Mouse (Mus musculus) heart, embryonic 15.5 days (tissue): ENCODE measurements around the gene Olfr524. TPM values are rescaled to one million over a fixed set of nuclear protein-coding genes. Genes with fewer than 3 reads are reported as not detected.

Experiments used
- ATAC-seq: fragments of 200-750 bp; cut with Nextera tagmentation; replicated peaks from 2 replicates; pipeline ENCODE4 v1.8.0; 2017; ENCODE audit warnings: low read depth, moderate TSS enrichment; ENCODE audit not compliant: insufficient number of reproducible peaks, insufficient read depth, low FRiP score
- H3K27ac ChIP-seq: fragments of 300-500 bp; sonication (generic); 2 replicates; pipeline ENCODE4 v1.5.1; 2015; ENCODE audit warnings: mild to moderate bottlenecking, inconsistent platforms
- H3K27me3 ChIP-seq: fragments of 300-500 bp; sonication (generic); 2 replicates; pipeline ENCODE4 v1.6.1; 2015; ENCODE audit warnings: inconsistent platforms
- H3K36me3 ChIP-seq: fragments of 300-500 bp; sonication (generic); 2 replicates; pipeline ENCODE4 v1.6.1; 2015; ENCODE audit warnings: mild to moderate bottlenecking, inconsistent platforms
- H3K4me1 ChIP-seq: fragments of 300-500 bp; sonication (generic); replicated peaks from 2 replicates; pipeline ENCODE4 v1.6.1; 2015; ENCODE audit warnings: inconsistent platforms
- H3K4me2 ChIP-seq: fragments of 300-500 bp; sonication (generic); 2 replicates; pipeline ENCODE4 v1.6.1; 2015; ENCODE audit warnings: inconsistent platforms, mild to moderate bottlenecking, moderate library complexity
- H3K4me3 ChIP-seq: fragments of 300-500 bp; sonication (generic); 2 replicates; pipeline ENCODE4 v1.5.1; 2015; ENCODE audit warnings: mild to moderate bottlenecking, inconsistent platforms
- H3K9ac ChIP-seq: fragments of 300-500 bp; sonication (generic); 2 replicates; pipeline ENCODE4 v1.6.1; 2015; ENCODE audit warnings: mild to moderate bottlenecking, inconsistent platforms
- H3K9me3 ChIP-seq: fragments of 300-500 bp; sonication (generic); replicated peaks from 2 replicates; pipeline ENCODE4 v1.6.1; 2016; ENCODE audit warnings: inconsistent platforms
- WGBS: fragments of 180-500 bp; shearing (Covaris S2); methylation state at CpG from one replicate; pipeline ENCODE4 v1.1.7; 2015; ENCODE audit warnings: mixed read lengths; 5-methylcytosine and 5-hydroxymethylcytosine counted together
- polyA plus RNA-seq: library from polyadenylated mRNA; unstranded; fragments of >200 nt; fragmentation: Nextera tagmentation; extraction: Ambion mirVana; gene quantifications from 2 replicates; pipeline ENCODE4 v1.2.1, GENCODE M21; 2015

Gene Olfr524
- 0.06 and 0.42 TPM in 2 replicates for polyA plus RNA-seq

DNA sequence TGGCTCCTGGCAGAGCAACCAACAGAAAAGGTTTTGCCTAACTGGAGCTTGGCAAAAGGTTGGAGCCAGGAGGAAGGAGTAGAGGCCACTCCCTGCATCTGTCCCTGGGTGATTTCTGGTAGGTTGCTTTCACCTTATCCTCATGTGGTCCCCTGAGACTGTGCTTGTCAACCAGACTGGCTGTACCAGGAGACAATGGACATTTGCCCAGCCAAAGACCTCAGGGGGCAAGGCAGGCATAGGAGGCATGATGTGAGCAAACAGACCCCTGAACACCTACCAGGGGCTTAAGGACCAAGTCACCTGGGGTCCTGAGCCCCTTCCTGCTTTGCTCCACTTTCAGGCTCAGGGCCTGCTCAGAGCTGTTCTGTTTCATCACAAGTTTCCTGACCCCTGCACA is at the start of gene Olfr524:
Gene Olfr524, minus strand, starts transcription at position 101 of the 400 bp plus-strand sequence.
- ATAC-seq, result no peak
- Histone ChIP-seq H3K9me3 (no peaks in the 10 kb centered on the region), H3K4me1 (no peaks in the 10 kb centered on the region), H3K4me3 (no peak within 1 kb of the TSS; the same call in 1 of the 2 replicates), H3K27ac (no peak within 1 kb of the TSS), H3K9ac (no peak within 1 kb of the TSS), H3K27me3 (no peaks in the 10 kb centered on the region), H3K4me2 (no peak within 1 kb of the TSS), H3K36me3 (no peaks in the 10 kb centered on the region)

DNA sequence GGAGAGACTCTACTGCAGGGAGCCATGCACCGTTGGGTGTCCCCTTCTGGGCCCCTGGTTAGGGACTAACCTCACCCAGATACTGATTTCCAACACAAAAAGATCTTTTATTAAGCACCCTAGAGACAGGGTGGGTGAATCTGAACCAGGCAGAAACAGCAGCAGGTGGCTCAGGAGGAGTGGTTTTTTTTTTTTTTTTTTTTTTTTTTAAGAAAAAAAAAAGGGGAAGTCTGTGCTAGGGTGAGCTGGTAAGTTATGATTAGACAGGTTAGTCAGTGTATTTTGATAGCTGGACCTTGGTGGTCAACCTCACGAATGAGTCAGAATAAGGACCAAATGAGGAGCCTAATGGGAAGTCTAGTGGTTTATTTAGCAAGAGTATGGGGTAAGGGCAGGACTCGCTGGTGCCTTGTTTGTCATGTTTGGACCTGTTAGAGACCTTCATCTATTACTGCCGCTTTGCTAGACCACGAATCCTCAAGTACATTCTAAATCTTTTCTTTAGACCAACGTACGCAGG is 48.1 kb upstream of the Olfr524 start:
- no peaks in the 10 kb centered on the region; the same call in 1 of the 2 replicates for H3K9me3 ChIP-seq
- H3K27me3 ChIP-seq, result no peaks in the 10 kb centered on the region
- ATAC-seq, result no peak
- no peaks in the 10 kb centered on the region for H3K4me1 ChIP-seq
- no peak overlapping the region for H3K4me2 ChIP-seq
- H3K9ac ChIP-seq, result no peak overlapping the region
- H3K4me3 ChIP-seq, result no peak overlapping the region
- H3K36me3 ChIP-seq, result no peaks in the 10 kb centered on the region
- 72% methylated on average over 7 of the region's 7 CpGs for WGBS
- H3K27ac ChIP-seq, result no peak overlapping the region

DNA sequence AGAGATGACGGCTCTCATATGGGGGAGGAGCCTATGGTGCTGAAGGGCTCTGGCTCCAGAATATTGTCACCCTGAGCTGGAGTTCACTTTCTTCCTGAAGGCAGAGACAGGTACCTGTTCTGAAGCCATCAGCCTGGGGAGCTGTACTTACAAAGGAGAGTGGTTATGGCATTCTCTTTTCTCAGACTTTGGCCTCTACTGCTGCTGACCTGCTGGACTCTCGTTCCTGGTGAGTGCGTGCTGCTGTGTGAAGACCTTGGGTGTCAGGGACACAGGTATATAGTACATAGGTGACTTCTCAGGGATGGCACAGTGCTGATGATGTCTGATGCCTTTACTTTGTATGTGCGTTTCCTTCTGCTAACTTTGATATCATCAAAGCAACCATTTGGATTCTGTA is 41.5 kb upstream of the Olfr524 start, which contains the start of gene 5830411N06Rik:
Gene 5830411N06Rik, plus strand, starts transcription at position 69 of the 400 bp plus-strand sequence.
- Histone ChIP-seq H3K9ac (no peak within 1 kb of the TSS), H3K36me3 (no peaks in the 10 kb centered on the region), H3K4me3 (no peak within 1 kb of the TSS), H3K27ac (no peak within 1 kb of the TSS), H3K27me3 (no peaks in the 10 kb centered on the region), H3K9me3 (no peaks in the 10 kb centered on the region; the same call in 1 of the 2 replicates), H3K4me2 (no peak within 1 kb of the TSS), H3K4me1 (no peaks in the 10 kb centered on the region)
- 74% methylated on average over 4 of the region's 4 CpGs for WGBS
- ATAC-seq, result no peak

DNA sequence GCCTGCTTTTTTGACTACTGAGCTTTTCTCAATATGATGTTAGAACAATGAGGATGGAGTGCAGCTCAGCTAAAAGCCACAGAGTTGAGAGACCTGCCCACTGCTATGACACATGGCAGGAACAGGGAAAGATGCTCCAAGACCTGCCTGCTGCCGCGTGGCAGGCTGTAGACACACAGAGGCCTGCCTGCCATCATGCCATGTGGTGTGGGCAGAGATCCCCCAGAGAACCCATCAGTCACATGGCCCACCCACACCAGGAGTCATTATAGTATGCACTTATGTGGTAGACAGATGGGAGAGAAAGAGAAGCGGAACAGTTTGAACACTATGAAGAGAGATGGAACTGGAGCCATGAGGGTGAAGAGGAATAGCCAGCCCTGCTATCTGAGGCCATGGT is 27.9 kb upstream of the Olfr524 start:
- Histone ChIP-seq H3K9ac (no peak overlapping the region), H3K4me1 (no peaks in the 10 kb centered on the region), H3K4me3 (no peak overlapping the region), H3K27ac (no peak overlapping the region), H3K9me3 (no peaks in the 10 kb centered on the region), H3K36me3 (no peaks in the 10 kb centered on the region), H3K27me3 (no peaks in the 10 kb centered on the region), H3K4me2 (no peak overlapping the region)
- WGBS, result 85% methylated on average over 3 of the region's 3 CpGs
- ATAC-seq, result no peak

DNA sequence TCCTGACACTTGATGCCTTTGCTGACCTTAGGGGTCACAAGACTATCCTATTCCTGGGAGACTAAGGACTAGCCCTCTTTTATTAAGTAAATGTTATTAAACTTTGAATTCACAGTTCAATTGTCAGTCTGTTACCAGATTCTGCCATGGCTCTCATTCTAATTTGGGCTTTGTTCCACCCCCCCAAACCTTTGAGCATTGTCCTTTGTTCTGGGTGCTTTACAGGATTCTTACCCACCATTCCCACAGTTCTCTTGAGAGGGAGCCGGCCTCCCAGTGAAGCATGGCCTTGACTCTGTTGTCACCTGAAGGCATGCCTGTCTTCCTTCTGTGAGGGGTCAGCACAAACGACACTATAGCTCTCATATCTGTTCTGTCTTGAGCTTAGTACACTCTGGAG is 25.3 kb upstream of the Olfr524 start:
- H3K4me1 ChIP-seq, result no peaks in the 10 kb centered on the region
- H3K4me2 ChIP-seq, result no peak overlapping the region
- ATAC-seq, result no peak
- H3K36me3 ChIP-seq, result no peaks in the 10 kb centered on the region
- H3K27me3 ChIP-seq, result no peaks in the 10 kb centered on the region
- H3K9me3 ChIP-seq, result no peaks in the 10 kb centered on the region
- WGBS, result 77% methylated on average over 2 of the region's 2 CpGs
- no peak overlapping the region for H3K27ac ChIP-seq
- no peak overlapping the region for H3K9ac ChIP-seq
- no peak overlapping the region for H3K4me3 ChIP-seq

DNA sequence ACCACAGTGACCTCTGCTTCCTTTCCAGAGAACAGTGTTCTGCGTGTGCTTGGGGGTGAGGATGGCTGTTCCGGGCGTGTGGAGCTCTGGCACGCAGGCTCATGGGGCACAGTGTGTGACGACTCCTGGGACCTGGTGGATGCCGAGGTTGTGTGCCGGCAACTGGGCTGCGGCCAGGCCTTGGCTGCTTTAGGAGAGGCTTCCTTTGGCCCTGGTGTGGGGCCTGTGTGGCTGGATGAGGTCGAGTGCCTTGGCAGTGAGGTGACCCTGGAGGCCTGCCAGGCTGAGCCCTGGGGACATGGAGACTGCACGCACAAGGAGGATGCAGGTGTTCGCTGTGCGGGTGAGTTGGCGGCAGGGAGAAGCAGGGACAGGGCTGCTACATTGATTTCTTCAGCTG is 22.7 kb upstream of the Olfr524 start:
- WGBS, result 75% methylated on average over 13 of the region's 13 CpGs
- no peaks in the 10 kb centered on the region for H3K27me3 ChIP-seq
- H3K27ac ChIP-seq, result no peak overlapping the region
- no peaks in the 10 kb centered on the region for H3K4me1 ChIP-seq
- H3K9ac ChIP-seq, result no peak overlapping the region
- H3K9me3 ChIP-seq, result no peaks in the 10 kb centered on the region
- no peak overlapping the region for H3K4me2 ChIP-seq
- no peaks in the 10 kb centered on the region for H3K36me3 ChIP-seq
- H3K4me3 ChIP-seq, result no peak overlapping the region
- ATAC-seq, result no peak

DNA sequence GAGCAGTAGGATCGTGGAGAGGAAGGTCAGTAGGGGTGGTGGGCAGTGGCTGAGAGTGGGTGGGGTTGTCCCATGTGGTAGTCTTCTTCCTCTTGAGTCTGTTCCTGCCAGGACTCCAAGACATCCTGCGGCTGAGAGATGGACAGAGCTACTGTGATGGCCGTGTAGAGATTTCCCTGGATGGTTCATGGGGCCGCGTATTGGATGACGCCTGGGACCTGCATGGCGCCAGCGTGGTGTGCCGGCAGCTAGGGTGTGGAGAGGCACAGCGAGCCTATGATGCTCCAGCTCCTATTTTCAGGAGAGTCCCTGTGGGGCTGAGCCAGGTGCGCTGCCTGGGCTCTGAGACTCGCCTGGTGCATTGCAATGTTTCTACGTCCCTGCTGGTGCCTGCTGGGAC is 18.4 kb upstream of the Olfr524 start:
- 71% methylated on average over 13 of the region's 13 CpGs for WGBS
- no peak for ATAC-seq

DNA sequence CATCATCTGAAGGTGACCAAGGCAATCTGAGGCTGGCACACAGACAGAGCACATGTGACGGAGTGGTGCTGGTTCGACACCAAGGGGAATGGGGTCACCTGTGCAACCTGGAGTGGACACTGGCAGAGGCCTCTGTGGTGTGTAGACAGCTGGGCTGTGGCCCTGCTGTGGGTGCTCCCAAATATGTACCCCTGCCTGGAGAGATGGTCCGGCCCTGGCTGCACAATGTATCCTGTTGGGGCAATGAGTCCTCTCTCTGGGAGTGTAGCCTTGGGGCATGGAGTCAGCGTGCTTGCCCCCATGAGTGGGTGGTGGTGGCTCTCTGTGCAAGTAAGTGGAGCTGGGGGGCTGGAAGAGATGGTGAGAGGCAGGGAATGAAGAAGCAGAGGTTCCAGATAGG is 14.6 kb upstream of the Olfr524 start:
- ATAC-seq, result no peak
- WGBS, result 79% methylated on average over 4 of the region's 4 CpGs
- no peak overlapping the region for H3K4me3 ChIP-seq
- no peak overlapping the region for H3K4me2 ChIP-seq
- no peak overlapping the region for H3K27ac ChIP-seq
- no peak overlapping the region for H3K9ac ChIP-seq
- H3K4me1 ChIP-seq, result no peaks in the 10 kb centered on the region
- H3K36me3 ChIP-seq, result no peaks in the 10 kb centered on the region
- no peaks in the 10 kb centered on the region for H3K27me3 ChIP-seq
- H3K9me3 ChIP-seq, result no peaks in the 10 kb centered on the region

More for the DNA sequence above, 18.4 kb upstream of the Olfr524 start:
- Histone ChIP-seq H3K27me3 (no peaks in the 10 kb centered on the region), H3K36me3 (no peaks in the 10 kb centered on the region), H3K4me2 (no peak overlapping the region), H3K9me3 (no peaks in the 10 kb centered on the region), H3K9ac (no peak overlapping the region), H3K27ac (no peak overlapping the region), H3K4me3 (no peak overlapping the region), H3K4me1 (no peaks in the 10 kb centered on the region)

DNA sequence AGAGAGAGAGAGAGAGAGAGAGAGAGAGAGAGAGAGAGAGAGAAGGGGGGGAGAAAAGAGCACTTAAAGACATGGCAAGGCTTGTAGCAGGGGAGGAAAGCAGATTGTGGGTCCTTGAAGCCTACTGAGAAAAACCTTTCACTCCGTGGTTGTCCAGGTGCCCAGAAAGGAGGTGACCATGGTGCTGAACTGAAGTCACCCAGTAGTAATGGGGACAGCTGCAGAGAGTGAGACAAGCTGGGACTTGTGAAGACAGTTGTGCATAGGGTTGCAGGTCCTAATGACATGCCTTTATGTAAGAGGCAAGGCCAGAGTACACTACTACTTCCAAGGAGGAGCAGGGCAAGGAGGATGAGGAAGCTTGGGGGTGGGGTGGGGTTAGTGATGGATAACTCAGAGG is 13.5 kb upstream of the Olfr524 start:
- WGBS, result 4% methylated on average over 1 of the region's 1 CpGs
- H3K4me1 ChIP-seq, result no peaks in the 10 kb centered on the region
- no peaks in the 10 kb centered on the region for H3K27me3 ChIP-seq
- H3K9ac ChIP-seq, result no peak overlapping the region
- H3K36me3 ChIP-seq, result no peaks in the 10 kb centered on the region
- no peaks in the 10 kb centered on the region for H3K9me3 ChIP-seq
- H3K27ac ChIP-seq, result no peak overlapping the region
- ATAC-seq, result no peak
- no peak overlapping the region for H3K4me3 ChIP-seq
- no peak overlapping the region for H3K4me2 ChIP-seq

DNA sequence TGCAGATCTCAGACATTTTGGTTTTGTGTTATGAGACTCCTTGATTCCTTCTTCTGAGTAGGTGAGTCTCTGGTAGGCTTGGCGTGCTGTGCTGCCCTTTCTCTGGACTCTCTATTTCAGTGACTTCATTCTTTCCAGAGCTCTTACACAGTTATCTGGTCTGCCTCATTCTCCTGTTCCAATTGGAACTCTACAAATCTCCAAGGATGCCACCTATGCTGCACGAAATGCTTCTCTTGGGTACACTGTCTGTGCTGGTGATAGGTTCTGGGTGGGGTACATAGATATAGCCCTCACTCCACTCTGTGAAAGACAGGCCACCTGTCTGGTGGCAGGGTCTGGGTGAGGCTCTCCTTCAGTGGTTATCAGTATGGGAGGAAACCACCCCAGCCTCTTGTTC is 12.2 kb upstream of the Olfr524 start, which contains the start of gene Cd163l1:
Gene Cd163l1, plus strand, starts transcription at position 301 of the 400 bp plus-strand sequence.
- H3K27ac ChIP-seq, result no peak within 1 kb of the TSS
- no peaks in the 10 kb centered on the region for H3K27me3 ChIP-seq
- no peaks in the 10 kb centered on the region for H3K9me3 ChIP-seq
- H3K4me2 ChIP-seq, result no peak within 1 kb of the TSS
- no peak within 1 kb of the TSS for H3K4me3 ChIP-seq
- 76% methylated on average over 2 of the region's 2 CpGs for WGBS
- H3K4me1 ChIP-seq, result no peaks in the 10 kb centered on the region
- H3K36me3 ChIP-seq, result no peaks in the 10 kb centered on the region
- no peak for ATAC-seq
- no peak within 1 kb of the TSS for H3K9ac ChIP-seq

DNA sequence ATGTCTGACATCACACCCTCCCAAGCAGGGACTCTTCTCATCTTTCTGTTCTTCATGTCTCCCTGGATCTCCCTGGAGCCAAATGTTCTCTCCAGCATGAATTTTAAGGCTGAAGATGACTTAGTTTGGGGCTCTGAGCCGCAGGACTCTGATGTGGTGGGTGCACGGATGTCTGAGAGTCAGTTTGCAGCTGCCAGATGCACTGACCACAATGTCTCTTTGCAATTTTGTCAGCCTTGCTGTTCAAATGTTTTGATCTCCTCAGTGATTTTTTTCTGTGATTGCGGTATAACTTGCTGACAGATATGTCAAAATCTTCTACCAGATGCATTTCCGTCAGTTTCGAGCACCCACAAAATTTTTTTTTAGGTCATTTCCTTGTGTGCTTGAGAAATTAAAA is 8.1 kb upstream of the Olfr524 start:
- Histone ChIP-seq H3K9me3 (no peaks in the 10 kb centered on the region), H3K9ac (no peak overlapping the region), H3K4me3 (no peak overlapping the region), H3K27ac (no peak overlapping the region), H3K4me2 (no peak overlapping the region), H3K4me1 (no peaks in the 10 kb centered on the region), H3K36me3 (no peaks in the 10 kb centered on the region), H3K27me3 (no peaks in the 10 kb centered on the region)
- 65% methylated on average over 5 of the region's 5 CpGs for WGBS
- no peak for ATAC-seq

DNA sequence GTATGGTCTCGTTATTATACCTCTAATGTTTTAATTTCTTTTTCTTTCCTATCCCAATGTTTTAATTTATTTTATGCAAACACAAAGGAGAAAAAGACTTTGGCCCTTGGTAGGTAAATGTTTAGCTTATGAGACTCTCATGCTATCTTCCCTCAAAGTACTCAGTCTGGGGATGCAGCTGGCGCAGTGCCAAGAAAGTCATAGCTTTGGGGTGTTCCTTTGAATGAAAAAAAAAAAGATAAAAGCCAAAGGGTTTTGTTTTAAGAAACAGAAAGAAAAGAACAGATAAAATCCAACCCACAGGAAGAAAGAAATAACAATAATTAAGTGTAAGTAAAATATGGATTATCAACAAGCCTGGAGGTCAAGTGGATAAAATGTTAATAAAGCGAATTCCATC is 2.9 kb upstream of the Olfr524 start:
- Histone ChIP-seq H3K9ac (no peak overlapping the region), H3K4me2 (no peak overlapping the region), H3K4me3 (no peak overlapping the region), H3K27ac (no peak overlapping the region), H3K27me3 (no peaks in the 10 kb centered on the region), H3K4me1 (no peaks in the 10 kb centered on the region), H3K9me3 (no peaks in the 10 kb centered on the region), H3K36me3 (no peaks in the 10 kb centered on the region)
- ATAC-seq, result no peak
- WGBS, result 70% methylated on average over 3 of the region's 3 CpGs
